Mouse (Mus musculus): ENCODE results near the gene Slc2a12.

GRCm38 (mm10) chr10:22653820-22654219 lies 9.0 kb downstream of the Slc2a12 start:
- TF ChIP-seq POLR2A (IDR thresholded peaks at IDR 0.05; ENCODE audit: low read depth, low read length): no peak
- TF ChIP-seq CTCF (IDR thresholded peaks at IDR 0.05; ENCODE audit: extremely low read depth, insufficient read length, insufficient replicate concordance, low read depth, low read length): no peak

All from small intestine, adult 2 months (tissue).